Mouse (Mus musculus) cerebellum, postnatal 14 days (tissue): ENCODE data around the gene Armc7.
A peak's percentile ranks its signal among the peaks of the same experiment; 100 is the strongest.
"Not testable (repeated sequence)": the region's sequence is repeated elsewhere in the genome, so short reads cannot be mapped to it uniquely, and the experiment has no call there.

ENCODE experiments used
- DNase-seq, 2 experiments: peaks; one replicate each; pipeline ENCODE4 v3.0.0; 2021; ENCODE audit warnings: mixed read lengths in 2 of 2

Armc7 gene

GRCm38 (mm10) chr11:115475025-115475757, at the start of gene Armc7:
TSS of gene Armc7 (plus strand) at chr11:115475667.
- peak; percentile 95 for DNase-seq

GRCm38 (mm10) chr11:115425671-115426070, 49.8 kb upstream of the Armc7 start:
- DNase-seq = no peak

GRCm38 (mm10) chr11:115427482-115428331, 47.8 kb upstream of the Armc7 start:
- peak; percentile 87 to 88 for DNase-seq

- DNase-seq = peak; percentile 69 to 84
Measured at GRCm38 (mm10) chr11:115429307-115429706, 46.2 kb upstream of the Armc7 start.

GRCm38 (mm10) chr11:115430561-115430960, 44.9 kb upstream of the Armc7 start:
- no peak for DNase-seq

- no peak for DNase-seq
Measured at GRCm38 (mm10) chr11:115432814-115433213, 42.7 kb upstream of the Armc7 start.

GRCm38 (mm10) chr11:115433342-115433741, 42.1 kb upstream of the Armc7 start:
- DNase-seq = no peak

- DNase-seq = peak; percentile 77 to 81
Measured at GRCm38 (mm10) chr11:115435596-115436337, 39.7 kb upstream of the Armc7 start.

- no peak for DNase-seq
Measured at GRCm38 (mm10) chr11:115437571-115438122, 37.8 kb upstream of the Armc7 start.

GRCm38 (mm10) chr11:115439326-115439725, 36.1 kb upstream of the Armc7 start:
- DNase-seq = no peak

- no peak for DNase-seq
Measured at GRCm38 (mm10) chr11:115439906-115440595, 35.4 kb upstream of the Armc7 start, which contains the start of gene Trim80. TSS of gene Trim80 (plus strand) at chr11:115440545.

- no peak for DNase-seq
Measured at GRCm38 (mm10) chr11:115441417-115441816, 34.0 kb upstream of the Armc7 start.

GRCm38 (mm10) chr11:115446906-115447305, 28.6 kb upstream of the Armc7 start:
- no peak for DNase-seq

GRCm38 (mm10) chr11:115447321-115447885, 28.1 kb upstream of the Armc7 start:
- DNase-seq = no peak

- no peak for DNase-seq
Measured at GRCm38 (mm10) chr11:115448075-115448474, 27.4 kb upstream of the Armc7 start.

- DNase-seq = no peak
Measured at GRCm38 (mm10) chr11:115448998-115449397, 26.5 kb upstream of the Armc7 start.

- DNase-seq = no peak
Measured at GRCm38 (mm10) chr11:115450176-115450575, 25.3 kb upstream of the Armc7 start.

GRCm38 (mm10) chr11:115451781-115452241, 23.7 kb upstream of the Armc7 start:
- no peak for DNase-seq

- DNase-seq = no peak
Measured at GRCm38 (mm10) chr11:115452281-115452860, 23.1 kb upstream of the Armc7 start.

- no peak for DNase-seq
Measured at GRCm38 (mm10) chr11:115453306-115453705, 22.2 kb upstream of the Armc7 start.

GRCm38 (mm10) chr11:115454822-115455221, 20.6 kb upstream of the Armc7 start:
- DNase-seq = not testable (repeated sequence)
